Mouse (Mus musculus): ENCODE measurements around the gene Hrh3. TPM values are rescaled to one million over a fixed set of nuclear protein-coding genes. Genes with fewer than 3 reads are reported as not detected.
A peak's percentile ranks its signal among the peaks of the same experiment; 100 is the strongest.

Hrh3 gene
- total RNA-seq, 2 experiments from 2014 or later = 0.10 to 0.34 TPM

DNA sequence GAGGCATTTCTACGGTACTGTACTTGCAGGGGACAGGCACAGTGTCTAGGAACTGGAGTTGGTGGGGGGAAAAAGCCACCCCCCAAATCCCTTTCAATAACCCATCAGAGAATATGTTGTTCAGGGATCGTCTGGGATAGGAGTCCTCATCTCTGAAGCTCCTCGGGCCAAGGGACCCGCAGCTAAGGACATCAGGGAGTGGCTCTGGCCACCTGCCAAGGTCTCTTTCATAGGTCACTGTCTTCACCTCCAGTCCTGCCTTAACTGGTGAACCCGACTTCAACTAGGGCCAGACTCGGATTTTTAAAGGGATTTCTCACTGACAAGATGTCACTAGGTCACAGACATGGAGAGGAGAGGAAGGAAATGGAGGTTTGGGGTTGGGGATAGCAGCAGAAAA, 4.0 kb upstream of the Hrh3 start:
- DNase-seq (ENCODE audit: low spot score in 2 of 2) = no peak

DNA sequence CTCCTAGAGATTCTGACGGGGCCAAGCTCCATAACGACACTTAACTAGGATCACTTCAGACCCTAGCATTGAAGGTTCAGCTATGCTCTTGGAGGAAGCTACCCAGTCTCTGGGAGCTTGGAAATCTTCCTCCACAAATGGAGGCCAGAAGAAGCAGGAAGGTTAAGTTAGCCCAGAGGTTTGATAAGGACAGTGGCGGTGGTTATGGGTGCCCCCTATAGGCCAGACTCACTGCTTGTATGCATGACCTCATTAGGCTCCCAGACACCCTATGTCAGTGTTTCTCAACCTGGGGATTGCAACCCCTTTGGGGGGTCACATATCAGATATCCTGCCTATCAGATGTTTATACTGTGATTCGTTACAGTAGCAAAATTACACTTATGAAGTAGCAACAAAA, 2.8 kb upstream of the Hrh3 start:
- DNase-seq (ENCODE audit: low spot score in 2 of 2) = no peak

DNA sequence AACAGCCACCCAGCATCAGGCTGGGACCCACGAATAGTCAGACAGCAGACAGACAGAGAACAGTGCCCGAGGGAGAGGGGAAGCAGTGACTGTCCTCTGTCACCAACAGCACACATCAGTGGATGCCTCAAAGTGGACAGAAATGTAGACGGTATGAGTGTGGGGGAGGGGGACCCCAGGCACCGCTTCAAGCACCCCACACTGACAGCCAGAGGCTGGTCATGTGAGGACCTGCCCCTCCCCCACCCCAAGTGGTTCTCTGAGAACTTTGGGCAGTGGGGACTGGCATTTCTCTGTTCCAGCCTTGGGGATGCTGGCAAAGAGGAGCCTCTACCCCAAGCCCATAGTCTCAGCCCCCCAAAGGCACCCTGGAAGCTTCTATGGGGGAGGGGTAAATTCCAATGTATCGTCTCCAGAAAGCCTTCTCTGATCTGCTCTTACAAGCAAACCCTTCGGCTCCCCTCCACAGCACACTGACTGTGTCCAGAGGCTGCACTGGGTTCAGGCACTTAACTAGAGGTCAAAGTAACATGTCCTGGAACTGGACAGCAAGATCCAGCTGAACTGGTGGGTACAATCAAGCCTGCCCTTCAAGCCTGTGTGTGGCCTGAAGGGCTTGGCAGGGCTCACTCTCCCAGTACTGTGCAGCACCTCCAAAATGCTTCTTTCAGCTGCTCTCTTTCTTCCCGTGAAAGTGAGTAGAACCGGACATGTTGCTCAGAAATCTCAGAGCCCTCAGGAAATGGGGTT, 1.3 kb upstream of the Hrh3 start:
- DNase-seq (ENCODE audit: low spot score in 2 of 2) = no peak

DNA sequence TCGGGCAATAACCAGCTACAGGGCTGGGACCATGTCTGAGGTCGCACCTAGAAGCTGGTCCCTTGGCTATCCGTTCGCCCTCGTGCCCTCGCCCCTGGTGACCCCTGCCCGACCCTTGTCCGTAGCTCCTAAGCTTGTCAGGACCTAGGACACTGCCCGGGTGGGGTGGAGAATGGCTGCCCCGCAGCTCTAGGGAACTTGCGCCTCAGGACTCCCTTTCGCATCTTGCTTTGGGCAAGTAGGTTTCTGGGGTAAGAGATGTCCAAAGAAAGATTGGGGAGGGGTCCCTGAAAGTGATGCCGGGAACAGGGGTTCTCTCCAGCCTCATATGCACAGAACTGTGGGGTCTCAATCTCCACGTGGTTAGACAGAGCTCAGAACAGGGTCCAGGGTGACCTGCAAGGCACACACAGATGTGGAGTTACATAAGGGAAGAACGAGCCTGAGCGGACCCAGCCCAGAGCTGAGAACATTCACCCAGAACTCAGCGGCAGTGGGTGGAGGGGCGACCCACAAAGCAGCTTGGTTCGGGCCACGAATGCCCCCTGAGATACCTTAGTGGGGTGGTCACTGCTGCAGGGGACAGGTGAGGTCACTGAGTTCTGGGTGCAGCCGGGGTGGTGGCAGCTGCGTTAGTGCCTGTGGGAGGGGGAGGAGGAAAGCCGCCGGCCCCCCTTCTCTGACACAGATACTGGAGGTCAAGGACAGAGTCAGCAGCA, 530 bp upstream of the Hrh3 start:
- no peak for DNase-seq (ENCODE audit: low spot score in 2 of 2)

DNA sequence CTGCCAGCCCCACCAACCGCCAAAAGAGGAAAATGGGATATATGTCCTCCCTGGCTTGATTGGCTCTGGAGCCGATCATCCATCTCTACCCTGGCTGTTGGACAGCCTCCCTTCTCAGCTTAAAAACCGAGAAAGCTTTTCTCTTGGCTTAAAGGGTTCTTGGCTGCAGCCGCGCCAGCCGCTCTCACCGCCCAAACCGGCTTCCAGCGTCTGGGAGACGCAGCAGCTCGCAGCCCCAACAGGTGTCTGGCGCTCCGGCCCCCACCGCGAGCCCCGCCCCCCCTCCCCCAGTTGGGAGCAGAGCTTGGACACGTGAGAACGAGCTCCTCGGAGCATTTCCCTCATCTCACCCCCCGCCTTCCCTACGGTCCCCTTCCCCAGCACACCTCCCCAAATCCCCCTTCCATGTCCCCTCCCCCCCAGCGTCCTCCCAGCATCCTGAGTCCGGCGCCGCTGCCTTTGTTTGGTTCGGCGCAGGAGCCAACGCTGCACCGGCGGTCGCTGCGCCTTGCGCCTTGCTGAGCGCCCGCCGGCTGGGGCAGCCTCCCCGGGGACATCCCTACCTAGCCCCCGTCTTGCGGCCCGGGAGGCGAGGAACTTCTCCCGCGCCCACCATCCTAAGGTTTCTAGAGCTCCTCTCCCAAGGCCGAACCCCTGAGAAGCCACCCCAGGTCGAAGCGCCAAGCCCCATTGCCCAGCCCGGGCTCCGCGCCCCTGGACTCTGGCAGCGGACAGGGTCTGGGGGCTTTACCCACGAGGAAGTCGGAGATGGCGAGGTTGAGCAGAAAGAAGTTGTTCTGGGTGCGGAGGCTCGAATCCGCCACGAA, 924 bp downstream of the Hrh3 start:
- DNase-seq (ENCODE audit: low spot score in 2 of 2) = no peak

DNA sequence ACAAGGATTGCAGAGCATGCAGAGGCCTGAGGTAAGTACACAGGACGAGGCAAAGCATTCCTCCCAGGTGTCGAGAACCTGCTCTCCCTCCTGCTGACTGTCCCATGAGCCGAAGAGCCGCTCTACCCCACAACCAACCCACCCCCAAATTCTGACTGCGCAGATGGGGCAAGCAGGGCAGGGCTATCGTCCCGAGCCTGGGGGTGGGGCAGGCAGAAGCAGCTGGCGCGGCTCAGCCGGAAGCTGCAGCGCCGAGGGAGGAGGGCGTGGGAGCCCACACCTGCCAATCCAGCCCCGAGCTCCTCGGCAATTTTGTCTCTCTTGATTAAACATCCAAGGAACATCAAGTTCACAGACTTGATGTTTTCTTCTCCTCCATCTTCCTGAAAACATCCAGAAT, 4.8 kb downstream of the Hrh3 start:
- DNase-seq (ENCODE audit: low spot score in 2 of 2) = no peak

DNA sequence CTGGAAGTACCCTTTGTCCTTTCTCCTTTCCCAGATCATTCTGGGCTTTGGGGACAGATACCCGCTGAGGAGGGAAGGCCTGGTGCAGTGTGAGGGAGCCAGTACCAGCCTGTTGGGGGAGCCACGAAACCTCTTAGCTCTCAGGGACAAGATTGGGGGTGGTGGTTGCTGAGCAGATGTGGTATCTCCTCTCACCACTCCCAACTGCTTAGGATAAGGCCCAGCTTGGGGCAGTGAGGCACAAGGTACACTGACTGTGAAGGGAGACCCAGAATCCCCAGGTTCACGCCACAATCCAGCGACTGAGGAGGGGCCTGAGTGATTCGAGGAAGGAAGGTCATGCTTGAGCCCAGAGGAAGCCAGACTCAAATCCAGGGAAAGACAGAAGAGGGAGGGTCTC, 6.1 kb downstream of the Hrh3 start:
- no peak for DNase-seq (ENCODE audit: low spot score in 2 of 2)

DNA sequence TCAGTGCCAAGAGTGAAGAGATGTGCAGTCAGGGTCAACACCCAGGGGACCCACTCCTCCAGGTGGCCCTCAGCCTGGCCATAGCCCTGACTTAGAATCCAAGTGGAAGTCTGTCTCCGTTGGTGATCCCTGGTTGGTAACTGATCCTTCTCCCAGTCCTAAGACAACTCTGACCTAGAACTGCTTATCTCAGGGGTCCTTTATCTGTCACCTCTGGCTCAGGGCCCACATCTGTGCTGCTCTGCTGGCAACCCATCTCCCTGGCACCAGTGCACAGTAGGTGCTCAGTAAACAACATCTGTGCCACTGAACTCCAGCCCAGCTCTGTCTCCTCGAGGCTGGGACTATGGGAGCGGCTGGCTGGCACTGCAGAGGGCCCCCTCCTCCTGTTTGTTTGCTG, 6.7 kb downstream of the Hrh3 start:
- DNase-seq (ENCODE audit: low spot score in 2 of 2) = no peak

DNA sequence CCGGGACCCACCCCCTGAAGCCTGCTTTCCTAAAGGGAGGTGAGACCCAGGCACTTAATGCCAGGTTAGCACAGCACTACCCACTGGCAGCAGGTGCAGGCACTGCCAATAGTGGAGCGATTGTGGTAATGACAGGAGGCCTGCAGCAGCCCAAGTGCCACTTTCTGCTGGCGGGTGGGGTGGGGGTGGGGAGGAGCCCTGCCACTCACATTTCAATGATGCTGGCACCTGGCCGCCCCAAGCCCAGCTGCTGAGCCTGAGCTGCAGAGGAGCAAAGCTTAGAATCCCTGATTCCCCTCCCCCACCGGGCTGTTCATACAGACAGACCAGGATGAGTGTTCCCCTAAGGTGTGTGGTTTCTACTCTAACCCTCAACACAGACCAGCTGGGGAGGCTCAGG, 8.6 kb downstream of the Hrh3 start:
- DNase-seq (ENCODE audit: low spot score in 2 of 2) = no peak

DNA sequence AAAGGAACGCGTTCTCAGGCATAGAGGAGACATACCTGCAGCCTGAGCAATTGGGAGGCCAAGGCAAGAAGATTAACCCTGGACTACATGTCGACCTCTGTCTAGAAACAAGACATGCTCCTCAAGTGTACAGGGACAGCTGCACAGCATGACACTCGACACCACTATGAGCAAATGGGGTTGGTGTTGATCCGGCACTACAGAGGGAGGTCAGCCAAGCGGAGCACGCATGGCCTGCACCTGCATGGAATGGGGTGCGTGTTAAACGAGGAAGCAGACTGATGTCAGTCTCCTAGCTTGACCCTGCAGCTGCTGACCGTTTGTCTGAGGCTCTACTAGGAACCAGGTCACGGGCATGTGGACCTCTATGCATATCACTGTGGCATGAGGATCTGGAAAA, 14.0 kb downstream of the Hrh3 start:
- DNase-seq (ENCODE audit: low spot score in 2 of 2) = no peak

DNA sequence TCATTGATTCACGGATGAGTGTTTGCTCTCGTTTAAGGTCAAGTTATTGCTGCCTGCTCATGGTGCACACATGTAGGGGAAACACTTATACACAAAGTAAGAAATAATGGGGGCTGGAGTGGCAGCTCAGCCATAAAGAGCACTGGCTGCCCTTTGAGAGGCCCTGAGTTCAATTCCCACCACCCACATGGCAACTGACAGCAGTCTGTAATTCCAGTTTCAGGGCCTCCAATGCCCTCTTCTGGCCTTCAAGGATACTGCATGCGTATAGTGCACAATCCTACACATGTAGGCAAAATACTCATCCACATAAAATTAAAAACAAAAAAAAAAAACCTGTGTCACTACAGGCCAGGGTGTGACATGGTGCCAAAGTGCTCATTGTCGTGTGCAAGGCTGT, 16.8 kb downstream of the Hrh3 start:
- no peak for DNase-seq (ENCODE audit: low spot score in 2 of 2)

DNA sequence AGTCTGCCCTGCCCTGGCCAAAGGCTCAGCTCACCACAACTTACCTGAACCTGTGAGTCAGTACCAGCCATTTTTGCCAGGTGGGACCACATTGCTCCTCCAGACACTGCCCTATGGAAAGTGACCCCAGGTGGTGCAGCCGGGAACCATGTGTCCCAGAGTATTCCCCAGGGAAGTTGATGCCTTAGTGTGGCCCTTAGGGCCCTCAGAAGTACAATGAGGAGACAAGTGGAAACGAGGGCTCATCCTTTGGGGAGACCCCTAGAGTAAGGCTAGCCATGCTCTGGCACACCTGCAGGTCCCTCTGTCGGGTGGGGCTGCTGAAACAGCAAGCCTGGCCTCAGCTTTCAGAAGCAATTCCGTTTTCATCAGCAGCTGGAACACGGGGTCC, 17.7 kb downstream of the Hrh3 start:
- no peak for DNase-seq (ENCODE audit: low spot score in 2 of 2)

DNA sequence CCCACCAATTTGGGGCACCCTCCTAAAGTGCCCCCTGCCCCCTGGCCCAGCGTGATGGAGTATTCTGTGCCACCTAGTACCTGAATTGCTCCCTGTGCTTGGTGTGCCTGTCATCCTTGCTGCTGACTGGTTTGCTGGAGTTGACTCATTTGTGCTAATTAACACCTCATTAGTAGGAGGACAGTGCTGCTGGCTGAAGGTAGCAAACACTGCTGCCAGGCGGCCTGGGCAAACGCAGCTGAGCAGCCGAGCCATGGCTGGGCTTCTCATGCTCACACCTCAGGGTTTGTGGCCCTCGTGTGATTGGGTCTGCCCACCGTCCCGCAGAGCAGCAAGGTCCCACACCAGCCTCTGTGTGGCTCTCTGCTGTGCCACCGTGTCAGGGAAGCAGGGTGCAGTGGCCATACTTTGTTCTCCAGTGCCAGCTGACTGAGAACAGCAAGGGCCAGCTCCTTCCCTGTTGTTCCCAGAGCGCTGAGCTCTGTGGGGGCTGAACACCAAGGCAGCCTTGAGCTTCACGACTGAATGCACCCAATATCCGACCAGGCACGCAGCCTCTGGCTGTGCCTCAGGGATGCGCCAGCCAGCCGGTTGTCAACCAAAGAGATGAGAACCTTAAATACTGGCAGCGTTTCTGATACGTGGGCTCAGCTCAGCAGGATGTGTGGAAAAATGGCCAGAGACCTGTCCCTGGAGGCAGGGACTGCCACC, 18.2 kb downstream of the Hrh3 start:
- DNase-seq (ENCODE audit: low spot score in 2 of 2) = no peak

DNA sequence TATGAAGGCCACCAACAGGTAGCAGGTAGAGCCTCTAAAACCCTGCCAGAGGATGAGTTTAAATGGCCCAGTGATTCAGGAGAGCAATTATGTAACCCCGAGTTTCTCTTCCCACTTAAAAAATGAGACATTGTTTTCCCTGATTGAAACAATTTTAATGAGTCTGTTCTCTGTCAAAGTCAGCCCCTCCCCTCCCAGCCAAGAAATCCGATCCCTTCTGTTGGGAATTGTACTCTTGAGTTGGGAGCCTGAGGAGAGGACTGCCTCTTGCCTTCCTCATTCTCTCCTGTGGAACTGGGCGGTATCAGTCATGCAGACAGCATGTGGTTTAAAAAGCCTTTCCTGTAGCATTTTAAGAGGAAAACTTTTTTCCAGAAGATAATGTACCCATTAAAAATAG, 19.7 kb downstream of the Hrh3 start:
- no peak for DNase-seq (ENCODE audit: low spot score in 2 of 2)

DNA sequence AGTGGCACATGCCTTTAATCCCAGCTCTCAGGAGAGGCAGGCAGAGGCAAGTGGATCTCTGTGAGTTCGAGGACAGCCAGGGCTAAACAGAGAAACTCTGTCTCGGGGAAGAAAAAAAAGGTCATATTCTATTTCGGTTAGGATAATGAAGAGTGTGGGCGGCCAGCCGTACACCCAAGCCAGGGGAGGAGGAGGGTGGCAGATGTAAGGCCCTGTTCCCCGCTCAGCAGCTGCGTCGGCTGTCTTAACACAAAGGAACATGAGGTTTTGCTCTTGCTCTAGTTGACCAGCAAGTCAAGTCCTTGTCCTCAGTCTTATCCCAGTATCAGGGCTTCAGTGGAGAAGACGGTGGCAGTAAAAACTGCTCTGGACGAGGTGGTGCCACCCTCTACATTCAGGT, 21.2 kb downstream of the Hrh3 start:
- DNase-seq (ENCODE audit: low spot score in 2 of 2) = no peak

DNA sequence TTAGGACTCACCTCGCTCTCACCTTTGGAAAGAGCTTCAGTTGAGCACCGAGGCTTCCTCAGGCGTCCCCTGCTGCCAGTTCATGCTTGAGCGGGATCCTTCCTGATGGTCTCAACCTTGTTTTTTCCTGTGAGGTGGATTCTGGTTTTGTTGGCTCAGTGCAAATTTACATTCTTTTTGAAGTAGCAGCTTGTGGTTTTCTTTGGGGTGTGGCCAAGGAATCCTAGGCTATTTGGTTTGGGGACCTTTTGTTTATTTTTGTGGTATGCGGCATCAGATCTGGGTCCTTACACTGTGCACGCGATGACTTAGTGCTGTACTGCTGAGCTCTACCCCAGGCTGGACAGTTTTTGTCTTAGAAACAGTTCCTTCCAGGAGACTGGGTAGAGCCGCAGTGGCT, 23.6 kb downstream of the Hrh3 start:
- no peak for DNase-seq (ENCODE audit: low spot score in 2 of 2)

DNA sequence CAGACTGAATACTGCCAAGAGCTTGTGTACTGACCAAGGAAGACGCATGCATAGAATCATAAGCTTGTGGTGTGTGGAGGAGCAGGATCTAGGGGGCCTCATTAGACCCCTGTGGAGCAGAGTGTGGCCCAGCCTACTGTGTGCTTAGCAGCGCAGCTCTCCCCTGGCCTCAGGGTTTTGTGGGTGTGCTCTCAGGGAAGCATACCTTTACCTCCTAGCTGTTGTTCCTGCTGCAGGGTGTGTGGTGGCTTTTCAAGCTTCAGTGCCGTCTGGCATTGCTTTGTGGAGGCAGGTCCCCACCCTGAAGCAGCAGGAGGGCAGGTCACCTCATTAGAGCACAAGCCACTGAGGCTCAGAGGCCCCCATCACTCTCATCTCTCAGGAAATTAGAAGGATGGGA, 26.7 kb downstream of the Hrh3 start:
- no peak for DNase-seq (ENCODE audit: low spot score in 2 of 2)

DNA sequence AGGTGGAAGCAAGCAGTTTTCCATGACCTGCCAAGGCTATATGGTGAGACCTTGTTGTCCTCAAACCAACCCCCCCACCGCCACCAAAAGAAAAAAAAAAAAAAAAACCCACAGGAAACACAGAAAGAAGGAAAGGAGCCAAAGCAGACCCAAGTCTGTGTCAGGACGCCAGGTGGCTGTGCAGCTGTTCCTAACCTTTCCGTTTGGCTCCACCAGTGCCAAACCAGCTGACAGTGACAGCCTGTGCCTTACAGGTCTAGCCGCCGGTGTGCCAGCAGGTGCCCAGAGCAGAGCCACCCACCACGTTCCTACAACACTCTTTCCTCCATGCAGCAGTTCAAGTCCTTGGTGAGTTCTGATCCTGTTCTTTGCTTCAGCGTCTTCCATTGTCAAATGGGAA, 31.4 kb downstream of the Hrh3 start:
- DNase-seq (ENCODE audit: low spot score in 2 of 2) = no peak

DNA sequence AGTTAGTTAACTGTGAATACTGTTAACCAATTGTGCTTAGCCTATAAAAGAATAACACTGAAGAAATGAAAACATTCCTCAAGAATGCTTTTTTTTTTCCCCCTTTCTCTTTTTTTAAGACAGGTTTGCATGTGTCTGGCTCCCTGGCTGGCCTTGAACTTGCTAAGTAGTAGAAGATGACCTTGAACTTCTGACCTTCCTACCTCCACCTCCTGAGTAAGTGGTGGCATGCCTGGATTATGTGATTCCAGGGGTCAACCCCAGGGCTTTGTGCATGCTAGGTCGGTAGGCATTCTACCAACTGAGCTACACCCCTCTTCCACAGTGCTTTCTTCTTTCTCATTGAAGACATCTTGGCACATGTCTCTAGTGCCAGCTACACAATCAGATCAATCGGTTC, 32.6 kb downstream of the Hrh3 start:
- DNase-seq (ENCODE audit: low spot score in 2 of 2) = no peak

DNA sequence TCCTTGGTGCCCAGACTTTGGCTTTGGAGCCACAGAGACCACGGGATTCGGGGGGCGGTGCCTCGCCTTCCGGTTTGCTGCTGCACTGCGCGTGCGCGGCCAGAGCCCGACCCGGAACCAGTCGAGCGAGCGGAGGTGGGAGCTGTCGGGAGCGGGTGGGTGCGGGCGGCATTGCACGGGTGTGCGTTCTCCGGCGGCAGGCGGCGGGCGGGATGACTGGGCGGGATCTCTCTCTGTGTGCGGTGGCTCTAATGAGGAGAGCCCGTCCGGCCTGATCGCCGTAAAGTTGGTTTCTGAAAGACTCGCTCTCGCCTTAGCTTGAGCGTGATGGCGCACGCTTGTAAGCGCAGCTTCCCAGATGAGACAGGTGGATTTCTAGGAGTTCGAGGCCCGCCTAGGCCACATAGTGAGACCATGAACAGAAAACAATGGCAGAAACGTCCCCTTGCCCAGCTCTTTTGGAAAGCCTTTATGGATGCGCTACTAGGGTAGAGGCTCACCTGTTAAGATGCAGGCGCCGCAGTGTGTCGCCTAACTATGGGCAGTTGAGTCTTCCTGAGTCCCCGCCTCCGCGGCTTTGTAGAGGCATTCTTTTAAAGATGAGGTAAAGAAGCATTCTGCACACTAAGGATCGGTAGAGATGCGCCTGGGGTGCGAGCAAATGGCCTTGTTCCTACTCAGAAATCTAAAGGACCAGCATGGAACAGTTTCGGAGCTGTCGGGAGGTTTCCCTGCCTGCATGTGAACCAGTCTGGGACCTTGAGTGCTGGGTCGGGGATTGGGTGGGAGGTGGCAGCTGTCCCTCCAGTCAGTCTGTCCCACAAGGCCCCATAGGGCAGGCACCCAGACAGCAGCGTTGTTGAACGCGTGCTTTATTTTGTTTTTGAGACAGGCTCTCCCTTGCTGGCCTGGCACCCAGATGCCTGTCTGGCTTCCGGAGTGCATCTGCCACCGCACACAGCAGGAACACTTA, 33.5 kb downstream of the Hrh3 start, which contains the start of gene Mtg2:
Gene Mtg2, plus strand, starts transcription at position 108 of the 973 bp plus-strand sequence.
- DNase-seq (ENCODE audit: low spot score in 2 of 2) = peak; percentile 96
